Mouse (Mus musculus): Measurements from ENCODE around the gene Il22.
"Not testable (repeated sequence)": the region's sequence is repeated elsewhere in the genome, so short reads cannot be mapped to it uniquely, and the experiment has no call there.

Gene Il22

GRCm38 (mm10) chr10:118204642-118205041, at the start of gene Il22:
TSS of gene Il22 (plus strand) at chr10:118204942.
- DNase-seq, result no peak

GRCm38 (mm10) chr10:118155932-118156331, 48.8 kb upstream of the Il22 start:
- DNase-seq, result no peak

GRCm38 (mm10) chr10:118161131-118161530, 43.6 kb upstream of the Il22 start:
- DNase-seq, result no peak

- no peak for DNase-seq
These were observed 35.5 kb upstream of the Il22 start for GRCm38 (mm10) chr10:118169212-118169611.

- DNase-seq, result no peak
These were observed 32.3 kb upstream of the Il22 start for GRCm38 (mm10) chr10:118172416-118172815.

GRCm38 (mm10) chr10:118172876-118173275, 31.9 kb upstream of the Il22 start:
- DNase-seq, result no peak

GRCm38 (mm10) chr10:118175542-118175941, 29.2 kb upstream of the Il22 start:
- DNase-seq, result not testable (repeated sequence)

- DNase-seq, result no peak
These were observed 26.0 kb upstream of the Il22 start for GRCm38 (mm10) chr10:118178735-118179151.

GRCm38 (mm10) chr10:118179265-118179664, 25.5 kb upstream of the Il22 start:
- DNase-seq, result no peak

- DNase-seq, result not testable (repeated sequence)
These were observed 9.6 kb upstream of the Il22 start for GRCm38 (mm10) chr10:118195150-118195549.

- DNase-seq, result not testable (repeated sequence)
These were observed 11.1 kb downstream of the Il22 start for GRCm38 (mm10) chr10:118215719-118216393.

- not testable (repeated sequence) for DNase-seq
These were observed 22.9 kb downstream of the Il22 start for GRCm38 (mm10) chr10:118227629-118228028.

- not testable (repeated sequence) for DNase-seq
These were observed 27.9 kb downstream of the Il22 start for GRCm38 (mm10) chr10:118232607-118233006.

GRCm38 (mm10) chr10:118240680-118241079, 35.9 kb downstream of the Il22 start, which contains the start of gene Gm32717:
TSS of gene Gm32717 (minus strand) at chr10:118240780.
- DNase-seq, result not testable (repeated sequence)

- DNase-seq, result not testable (repeated sequence)
These were observed 44.4 kb downstream of the Il22 start for GRCm38 (mm10) chr10:118249006-118249595.

- peak; percentile 27 for DNase-seq
These were observed 46.1 kb downstream of the Il22 start for GRCm38 (mm10) chr10:118250852-118251295.

GRCm38 (mm10) chr10:118258388-118258787, 53.6 kb downstream of the Il22 start, which contains the start of gene Gm32802:
TSS of gene Gm32802 (plus strand) at chr10:118258688.
- not testable (repeated sequence) for DNase-seq

Measured in right cerebral cortex, postnatal 4 days (tissue).